Mouse (Mus musculus) midbrain, embryonic 13.5 days (tissue): Measurements from ENCODE around the gene 9930022D16Rik. TPM values are rescaled to one million over a fixed set of nuclear protein-coding genes. Genes with fewer than 3 reads are reported as not detected.

Experiments
- ATAC-seq: fragments of 200-750 bp; cut with Nextera tagmentation; 2 replicates; pipeline ENCODE4 v1.8.0; 2017; ENCODE audit warnings: mild to moderate bottlenecking, moderate TSS enrichment, moderate library complexity
- H3K27ac ChIP-seq: fragments of 300-500 bp; sonication (generic); 2 replicates; pipeline ENCODE4 v1.5.1; 2015; ENCODE audit warnings: inconsistent platforms, mild to moderate bottlenecking, moderate library complexity
- H3K27me3 ChIP-seq: fragments of 300-500 bp; sonication (generic); 2 replicates; pipeline ENCODE4 v1.6.1; 2015; ENCODE audit warnings: mild to moderate bottlenecking, inconsistent platforms
- H3K36me3 ChIP-seq: fragments of 300-500 bp; sonication (generic); 2 replicates; pipeline ENCODE4 v1.6.1; 2015; ENCODE audit warnings: mild to moderate bottlenecking, inconsistent platforms
- H3K4me1 ChIP-seq: fragments of 300-500 bp; sonication (generic); replicated peaks from 2 replicates; pipeline ENCODE4 v1.6.1; 2015; ENCODE audit warnings: inconsistent platforms
- H3K4me2 ChIP-seq: fragments of 300-500 bp; sonication (generic); replicated peaks from 2 replicates; pipeline ENCODE4 v1.6.1; 2015; ENCODE audit warnings: moderate library complexity, mild to moderate bottlenecking, inconsistent platforms
- H3K4me3 ChIP-seq: fragments of 300-500 bp; sonication (generic); replicated peaks from 2 replicates; pipeline ENCODE4 v1.5.1; 2015; ENCODE audit warnings: mild to moderate bottlenecking, inconsistent platforms
- H3K9ac ChIP-seq: fragments of 300-500 bp; sonication (generic); replicated peaks from 2 replicates; pipeline ENCODE4 v1.6.1; 2015; ENCODE audit warnings: mild to moderate bottlenecking, inconsistent platforms
- H3K9me3 ChIP-seq: fragments of 300-500 bp; sonication (generic); 2 replicates; pipeline ENCODE4 v1.6.1; 2016; ENCODE audit warnings: mild to moderate bottlenecking, inconsistent platforms
- WGBS: fragments of 180-500 bp; shearing (Covaris S2); methylation state at CpG from one replicate; pipeline ENCODE4 v1.1.7; 2015; 5-methylcytosine and 5-hydroxymethylcytosine counted together
- polyA plus RNA-seq: library from polyadenylated mRNA; unstranded; fragments of >200 nt; fragmentation: Nextera tagmentation; extraction: Ambion mirVana; gene quantifications from 2 replicates; pipeline ENCODE4 v1.2.1, GENCODE M21; 2015

The 9930022D16Rik gene
- polyA plus RNA-seq, 1 experiment from 2014 or later: not detected

DNA sequence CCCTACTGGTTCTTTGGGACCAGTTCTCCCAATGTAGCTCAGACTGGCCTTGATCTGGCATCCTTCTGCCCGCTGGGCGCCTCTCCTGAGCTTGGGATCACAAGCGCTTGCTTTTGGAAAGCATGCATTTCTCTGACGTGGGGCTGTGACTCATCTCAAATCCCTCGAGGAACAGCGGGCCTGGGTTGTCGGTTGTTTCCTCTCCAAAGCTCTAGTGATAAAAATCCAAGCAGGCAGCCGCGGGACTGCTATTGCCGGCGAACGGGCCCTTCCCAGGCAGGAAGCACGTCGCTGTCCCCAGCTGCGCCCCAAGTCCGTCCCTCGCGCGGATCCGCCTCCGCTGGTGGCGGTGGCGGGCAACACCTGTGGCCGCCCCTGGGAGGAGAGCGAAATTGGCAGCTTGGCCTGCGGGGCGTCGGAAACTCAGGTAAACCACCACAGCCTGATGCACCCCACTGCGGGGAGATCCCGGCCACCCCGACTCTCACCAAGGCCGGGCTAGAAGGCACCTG is 26.2 kb downstream of the 9930022D16Rik start:
- Histone ChIP-seq H3K27me3 (no peaks in the 10 kb centered on the region), H3K4me3 (peak overlapping the region; percentile 41), H3K27ac (peak overlapping the region; percentile 32; the same call in 1 of the 2 replicates), H3K9me3 (no peaks in the 10 kb centered on the region), H3K36me3 (peaks cover 30% of the 10 kb centered on the region), H3K4me1 (peaks cover 13% of the 10 kb centered on the region), H3K4me2 (peak overlapping the region; percentile 65), H3K9ac (peak overlapping the region; percentile 61)
- ATAC-seq: peak; percentile 82
- WGBS: under 1% methylated on average over 32 of the region's 32 CpGs

- peak overlapping the region; percentile 65 for H3K4me2 ChIP-seq
- ATAC-seq: no peak
- peaks cover 23% of the 10 kb centered on the region for H3K36me3 ChIP-seq
- H3K9me3 ChIP-seq: no peaks in the 10 kb centered on the region
- 62% methylated on average over 4 of the region's 4 CpGs for WGBS
- no peaks in the 10 kb centered on the region for H3K27me3 ChIP-seq
- peaks cover 13% of the 10 kb centered on the region for H3K4me1 ChIP-seq
- no peak overlapping the region for H3K9ac ChIP-seq
- H3K27ac ChIP-seq: no peak overlapping the region
- H3K4me3 ChIP-seq: no peak overlapping the region
Measured at GRCm38 (mm10) chr11:109440641-109441040, 26.9 kb downstream of the 9930022D16Rik start.

DNA sequence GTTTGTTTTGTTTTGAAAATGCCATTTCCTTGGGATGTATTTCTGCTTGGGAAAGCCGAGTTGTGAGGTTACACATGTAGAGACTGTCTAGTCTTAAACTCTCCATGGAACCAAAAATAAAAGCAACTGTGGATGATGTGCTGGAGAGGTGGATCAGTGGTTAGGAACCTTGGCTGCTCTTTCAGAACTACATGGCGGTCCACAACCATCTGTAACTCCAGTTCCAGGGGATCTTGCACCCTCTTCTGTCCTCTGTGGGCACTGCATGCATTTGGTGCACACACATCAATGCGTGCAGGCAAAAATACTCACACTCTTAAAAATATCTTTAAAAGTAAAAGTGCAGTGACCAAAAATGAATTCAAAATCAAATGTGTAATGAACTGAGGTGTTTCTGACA is 27.4 kb downstream of the 9930022D16Rik start:
- Histone ChIP-seq H3K36me3 (peaks cover 18% of the 10 kb centered on the region), H3K9ac (no peak overlapping the region)
- 57% methylated on average over 3 of the region's 3 CpGs for WGBS

GRCm38 (mm10) chr11:109442166-109442730 is 28.5 kb downstream of the 9930022D16Rik start:
- H3K9ac ChIP-seq: no peak overlapping the region
- no peak overlapping the region for H3K4me2 ChIP-seq
- no peaks in the 10 kb centered on the region for H3K9me3 ChIP-seq
- peaks cover 8% of the 10 kb centered on the region for H3K36me3 ChIP-seq
- no peak for ATAC-seq
- no peak overlapping the region for H3K27ac ChIP-seq
- peaks cover 13% of the 10 kb centered on the region for H3K4me1 ChIP-seq
- H3K27me3 ChIP-seq: no peaks in the 10 kb centered on the region
- no peak overlapping the region for H3K4me3 ChIP-seq
- 54% methylated on average over 5 of the region's 5 CpGs for WGBS

More for the DNA sequence above, 27.4 kb downstream of the 9930022D16Rik start:
- Histone ChIP-seq H3K4me1 (peaks cover 13% of the 10 kb centered on the region), H3K9me3 (no peaks in the 10 kb centered on the region), H3K27me3 (no peaks in the 10 kb centered on the region), H3K27ac (no peak overlapping the region), H3K4me3 (no peak overlapping the region), H3K4me2 (no peak overlapping the region)
- no peak for ATAC-seq

DNA sequence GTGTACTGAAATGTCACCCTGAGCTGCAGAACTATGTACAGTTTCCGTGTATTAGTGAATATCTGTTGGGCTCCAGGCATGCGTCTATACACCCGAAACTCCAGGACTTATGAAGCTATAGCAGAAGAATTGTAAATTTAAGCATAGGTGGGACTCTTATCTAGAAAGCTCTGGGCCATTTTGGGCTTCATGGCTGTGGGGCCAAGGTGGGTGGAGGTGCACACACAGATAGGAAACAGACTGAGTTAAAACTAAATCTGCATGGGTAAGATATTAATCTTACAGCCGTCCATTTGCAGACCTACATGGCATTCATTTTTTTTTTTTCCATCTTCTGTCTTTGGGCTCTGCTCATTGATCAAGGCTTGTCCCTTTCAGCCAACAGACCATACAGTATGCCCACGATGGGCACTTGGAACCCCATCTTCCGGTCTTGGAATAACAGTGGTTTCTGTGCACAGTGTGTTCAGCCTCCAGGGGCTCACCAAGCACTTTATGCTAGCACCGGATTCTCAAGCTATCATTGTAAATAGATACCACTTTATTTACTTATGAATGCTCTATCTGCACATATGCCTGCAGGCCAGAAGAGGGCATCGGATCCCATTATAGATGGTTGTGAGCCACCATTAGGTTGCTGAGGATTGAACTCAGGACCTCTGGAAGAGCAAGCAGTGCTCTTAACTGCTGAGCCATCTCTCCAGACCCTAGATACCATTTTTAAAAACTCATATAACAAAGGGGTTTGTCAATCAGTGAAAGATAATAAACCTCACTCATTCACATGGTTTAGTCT is 29.9 kb downstream of the 9930022D16Rik start:
- Histone ChIP-seq H3K4me3 (no peak overlapping the region), H3K4me2 (no peak overlapping the region), H3K27ac (no peak overlapping the region), H3K4me1 (peaks cover 13% of the 10 kb centered on the region), H3K36me3 (no peaks in the 10 kb centered on the region), H3K9me3 (no peaks in the 10 kb centered on the region), H3K9ac (no peak overlapping the region), H3K27me3 (no peaks in the 10 kb centered on the region)
- no peak for ATAC-seq
- WGBS: 92% methylated on average over 8 of the region's 8 CpGs

- Histone ChIP-seq H3K27me3 (no peaks in the 10 kb centered on the region), H3K27ac (no peak overlapping the region), H3K9ac (no peak overlapping the region), H3K4me1 (peaks cover 9% of the 10 kb centered on the region), H3K4me3 (no peak overlapping the region), H3K9me3 (no peaks in the 10 kb centered on the region), H3K4me2 (no peak overlapping the region), H3K36me3 (no peaks in the 10 kb centered on the region)
- no peak for ATAC-seq
- 53% methylated on average over 7 of the region's 7 CpGs for WGBS
Measured at GRCm38 (mm10) chr11:109444600-109444999, 30.9 kb downstream of the 9930022D16Rik start.

GRCm38 (mm10) chr11:109445438-109446035 is 31.8 kb downstream of the 9930022D16Rik start:
- H3K9me3 ChIP-seq: no peaks in the 10 kb centered on the region
- H3K4me2 ChIP-seq: no peak overlapping the region

GRCm38 (mm10) chr11:109451169-109451568 is 37.5 kb downstream of the 9930022D16Rik start:
- H3K9me3 ChIP-seq: no peaks in the 10 kb centered on the region
- peaks cover 11% of the 10 kb centered on the region for H3K36me3 ChIP-seq
- no peak for ATAC-seq
- H3K4me3 ChIP-seq: no peak overlapping the region
- no peak overlapping the region for H3K27ac ChIP-seq
- no peak overlapping the region for H3K4me2 ChIP-seq
- H3K9ac ChIP-seq: no peak overlapping the region
- H3K4me1 ChIP-seq: no peaks in the 10 kb centered on the region
- H3K27me3 ChIP-seq: no peaks in the 10 kb centered on the region
- WGBS: 84% methylated on average over 11 of the region's 11 CpGs

More at GRCm38 (mm10) chr11:109445438-109446035, 31.8 kb downstream of the 9930022D16Rik start:
- no peak overlapping the region for H3K27ac ChIP-seq
- no peaks in the 10 kb centered on the region for H3K36me3 ChIP-seq
- no peak overlapping the region for H3K9ac ChIP-seq
- no peak overlapping the region for H3K4me3 ChIP-seq
- no peaks in the 10 kb centered on the region for H3K4me1 ChIP-seq
- 0 out of 2 replicates have a peak, but pooled peaks have one; percentile 71 for ATAC-seq
- no peaks in the 10 kb centered on the region for H3K27me3 ChIP-seq
- WGBS: 57% methylated on average over 13 of the region's 13 CpGs

- 83% methylated on average over 5 of the region's 5 CpGs for WGBS
- H3K9ac ChIP-seq: no peak overlapping the region
- ATAC-seq: no peak
- no peaks in the 10 kb centered on the region for H3K4me1 ChIP-seq
- peaks cover 13% of the 10 kb centered on the region for H3K36me3 ChIP-seq
- no peak overlapping the region for H3K27ac ChIP-seq
- H3K4me3 ChIP-seq: no peak overlapping the region
- no peaks in the 10 kb centered on the region for H3K9me3 ChIP-seq
- H3K27me3 ChIP-seq: no peaks in the 10 kb centered on the region
- H3K4me2 ChIP-seq: no peak overlapping the region
Measured at GRCm38 (mm10) chr11:109456261-109456660, 42.5 kb downstream of the 9930022D16Rik start.

DNA sequence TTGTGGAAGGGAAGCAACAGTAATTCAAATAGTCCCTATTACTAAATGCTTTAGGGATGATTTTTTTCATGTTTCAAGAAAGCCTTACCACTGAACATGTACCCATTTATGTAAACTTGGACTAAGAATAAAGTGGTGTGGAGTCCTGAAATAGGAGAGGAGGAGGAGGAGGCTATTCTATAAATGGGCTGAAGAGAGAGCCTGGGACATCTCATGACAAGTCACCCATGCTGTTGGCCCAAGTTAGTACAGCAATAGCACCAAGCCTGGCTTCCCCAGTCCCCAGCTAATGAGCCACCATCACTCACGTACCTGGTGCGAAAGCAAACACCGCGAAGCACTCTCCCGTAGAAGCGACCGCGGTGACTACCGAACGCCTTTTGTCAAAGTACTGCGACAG is 44.4 kb downstream of the 9930022D16Rik start:
- ATAC-seq: no peak
- H3K27me3 ChIP-seq: no peaks in the 10 kb centered on the region
- H3K4me1 ChIP-seq: no peaks in the 10 kb centered on the region
- peaks cover 10% of the 10 kb centered on the region for H3K36me3 ChIP-seq
- H3K27ac ChIP-seq: no peak overlapping the region
- WGBS: 96% methylated on average over 11 of the region's 11 CpGs
- no peak overlapping the region for H3K4me3 ChIP-seq
- no peak overlapping the region for H3K9ac ChIP-seq
- no peak overlapping the region for H3K4me2 ChIP-seq
- no peaks in the 10 kb centered on the region for H3K9me3 ChIP-seq

DNA sequence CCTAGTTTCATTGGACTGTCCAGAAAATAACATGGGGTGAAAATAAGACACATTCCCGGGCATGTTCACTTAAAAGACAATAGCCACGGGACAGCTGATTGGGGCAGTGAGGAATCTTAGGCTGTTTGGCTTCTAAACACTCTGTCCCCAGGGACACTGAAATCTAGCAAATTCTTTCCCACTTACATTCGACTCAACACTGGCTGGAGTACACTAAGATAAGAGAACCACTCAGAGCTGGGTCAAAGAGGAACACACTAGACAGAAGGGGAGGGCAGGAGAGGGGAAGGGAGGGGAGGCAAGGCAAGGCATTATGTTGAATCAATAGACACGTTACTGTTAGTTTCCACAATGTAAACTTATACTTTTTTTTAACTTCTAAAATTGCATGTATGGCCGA is 46.9 kb downstream of the 9930022D16Rik start:
- Histone ChIP-seq H3K4me1 (no peaks in the 10 kb centered on the region), H3K27me3 (no peaks in the 10 kb centered on the region), H3K9me3 (no peaks in the 10 kb centered on the region), H3K4me2 (no peak overlapping the region), H3K9ac (no peak overlapping the region), H3K27ac (no peak overlapping the region), H3K36me3 (0 out of 2 replicates have a peak, but pooled peaks cover 3% of the 10 kb centered on the region), H3K4me3 (no peak overlapping the region)
- WGBS: 86% methylated on average over 5 of the region's 5 CpGs
- ATAC-seq: no peak

GRCm38 (mm10) chr11:109465068-109465467 is 51.4 kb downstream of the 9930022D16Rik start:
- ATAC-seq: no peak
- WGBS: 91% methylated on average over 4 of the region's 4 CpGs
- H3K36me3 ChIP-seq: no peaks in the 10 kb centered on the region

More at GRCm38 (mm10) chr11:109465068-109465467, 51.4 kb downstream of the 9930022D16Rik start:
- Histone ChIP-seq H3K4me3 (no peak overlapping the region), H3K4me1 (no peaks in the 10 kb centered on the region), H3K9me3 (no peaks in the 10 kb centered on the region), H3K27ac (no peak overlapping the region), H3K27me3 (no peaks in the 10 kb centered on the region), H3K4me2 (no peak overlapping the region), H3K9ac (no peak overlapping the region)
